Mouse (Mus musculus): ENCODE results near the gene Ttk.

Gene Ttk

DNA sequence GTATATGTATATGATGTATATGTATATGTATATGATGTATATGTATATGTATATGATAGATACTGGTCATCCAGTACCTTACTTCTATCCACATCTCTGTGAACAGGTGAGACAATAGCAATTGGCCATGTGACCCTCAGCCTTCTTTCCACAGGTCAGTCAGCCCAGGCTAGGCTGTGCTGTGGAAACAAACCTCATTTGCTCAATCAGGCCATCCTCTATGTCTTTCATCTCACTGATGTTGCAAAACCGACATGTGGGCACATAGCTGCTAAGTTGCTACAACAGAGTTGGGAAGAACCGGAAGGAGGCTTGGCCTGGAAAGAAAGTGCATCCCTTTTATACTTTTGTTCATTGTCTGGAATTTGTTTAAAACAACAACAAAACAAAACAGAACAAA is 67.6 kb downstream of the Ttk start:
- no peak for DNase-seq

DNA sequence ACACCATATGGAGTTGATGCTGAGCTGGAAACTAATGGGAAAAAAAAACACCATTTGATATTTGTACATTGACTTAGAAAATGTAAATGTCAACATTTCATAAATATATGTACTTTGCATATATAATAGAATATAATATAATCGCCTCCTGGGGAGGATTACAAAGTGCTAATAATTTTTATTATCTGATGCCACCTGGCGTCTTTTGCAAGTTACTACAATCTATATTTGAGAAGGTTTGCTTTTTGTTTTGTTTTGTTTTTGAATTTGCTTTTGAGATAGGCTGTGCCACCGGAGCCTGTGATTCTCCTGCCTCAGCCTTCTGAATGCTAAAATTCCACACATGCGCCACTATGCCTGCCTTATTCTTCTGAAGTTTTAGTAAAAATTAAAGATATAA is 71.3 kb downstream of the Ttk start:
- no peak for DNase-seq

DNA sequence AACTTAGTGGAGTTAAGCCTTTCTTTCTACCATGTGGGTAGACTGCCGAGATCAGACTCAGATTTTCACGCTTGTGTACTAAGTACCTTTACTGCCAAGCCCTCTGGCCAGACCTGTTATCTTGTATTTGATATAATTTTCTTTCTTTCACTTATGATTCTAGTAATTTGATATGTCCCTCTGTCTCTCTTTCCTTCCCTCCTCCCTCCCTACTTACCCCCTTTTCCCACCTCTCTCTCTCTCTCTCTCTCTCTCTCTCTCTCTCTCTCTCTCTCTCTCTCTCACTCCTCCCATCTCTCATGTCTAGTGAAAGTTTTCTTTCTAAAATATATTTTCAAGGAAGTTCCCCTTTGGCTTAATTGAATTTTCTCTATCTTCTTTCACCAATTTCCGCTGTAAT is 72.5 kb downstream of the Ttk start:
- no peak for DNase-seq

DNA sequence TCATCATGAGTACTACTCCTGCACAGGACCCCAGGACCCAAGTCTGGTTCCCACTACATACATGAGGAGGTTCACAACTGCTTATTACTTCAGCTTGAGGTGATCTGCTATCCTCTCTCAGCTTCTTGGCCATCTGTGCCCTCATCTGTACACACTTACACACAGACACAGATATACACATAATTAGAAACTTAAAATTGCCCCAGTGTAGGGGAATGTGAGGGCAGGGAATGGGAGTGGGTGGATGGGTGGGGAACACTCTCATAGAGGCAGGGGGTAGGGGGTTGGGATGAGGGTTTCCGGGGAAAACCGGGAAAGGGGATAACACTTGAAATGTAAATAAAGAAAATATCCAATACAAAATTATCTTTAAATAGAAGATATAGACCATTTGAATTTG is 75.3 kb downstream of the Ttk start:
- no peak for DNase-seq

DNA sequence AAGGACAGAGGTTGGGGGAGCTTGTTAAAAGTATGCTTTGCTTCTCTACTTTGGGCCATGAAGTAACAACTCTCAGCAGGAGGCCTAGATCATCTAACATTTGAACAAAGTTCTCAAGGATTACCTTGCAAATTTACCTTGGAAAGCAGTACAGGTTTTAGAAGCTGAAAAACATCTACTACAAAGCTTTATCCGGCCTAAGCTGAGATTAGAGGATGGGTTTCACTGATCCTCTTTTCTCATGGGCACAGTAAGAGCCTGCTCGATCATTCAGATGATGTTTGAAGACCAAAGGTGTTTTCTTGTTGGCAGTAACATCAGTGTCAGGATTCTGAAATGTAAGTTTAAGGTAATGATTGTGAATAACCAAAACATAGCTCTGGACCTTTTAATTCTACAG is 76.4 kb downstream of the Ttk start:
- no peak for DNase-seq

Measured in thymus, postnatal 4 days (tissue).